Mouse (Mus musculus) CH12.LX (cell line): ENCODE data around the gene Arhgef17.

Source experiments
- CTCF ChIP-seq, 2 experiments: IDR thresholded peaks in 1 of 2; conservative IDR thresholded peaks in 1 of 2; 2 replicates each; pipeline ENCODE4 v1.5.1; 2011 to 2012; ENCODE audit warnings: low read depth in 2 of 2, low read length in 2 of 2, improper control_type of control experiment in 1 of 2, inconsistent platforms in 1 of 2, mild to moderate bottlenecking in 1 of 2, moderate library complexity in 1 of 2
- E2F4 ChIP-seq: IDR thresholded peaks from 2 replicates; pipeline ENCODE4 v1.6.1; 2011; ENCODE audit warnings: low read depth, low read length, improper control_type of control experiment; ENCODE audit not compliant: insufficient replicate concordance
- EP300 ChIP-seq: IDR thresholded peaks from 2 replicates; pipeline ENCODE4 v1.6.1; 2011; ENCODE audit warnings: low read length, improper control_type of control experiment
- MEF2A ChIP-seq: IDR thresholded peaks from 2 replicates; pipeline ENCODE4 v1.6.1; 2014; ENCODE audit warnings: low read depth, mild to moderate bottlenecking, inconsistent platforms, low read length, improper control_type of control experiment, borderline replicate concordance
- MYC ChIP-seq: IDR thresholded peaks from 2 replicates; pipeline ENCODE4 v1.6.1; 2011; ENCODE audit warnings: low read depth, mild to moderate bottlenecking, improper control_type of control experiment, low read length
- POLR2AphosphoS2 ChIP-seq: IDR thresholded peaks from 2 replicates; pipeline ENCODE4 v1.6.1; 2011; ENCODE audit warnings: low read depth, low read length, improper control_type of control experiment
- USF1 ChIP-seq: IDR thresholded peaks from 2 replicates; pipeline ENCODE4 v1.6.1; 2014; ENCODE audit warnings: low read depth, mild to moderate bottlenecking, inconsistent platforms, low read length, improper control_type of control experiment

DNA sequence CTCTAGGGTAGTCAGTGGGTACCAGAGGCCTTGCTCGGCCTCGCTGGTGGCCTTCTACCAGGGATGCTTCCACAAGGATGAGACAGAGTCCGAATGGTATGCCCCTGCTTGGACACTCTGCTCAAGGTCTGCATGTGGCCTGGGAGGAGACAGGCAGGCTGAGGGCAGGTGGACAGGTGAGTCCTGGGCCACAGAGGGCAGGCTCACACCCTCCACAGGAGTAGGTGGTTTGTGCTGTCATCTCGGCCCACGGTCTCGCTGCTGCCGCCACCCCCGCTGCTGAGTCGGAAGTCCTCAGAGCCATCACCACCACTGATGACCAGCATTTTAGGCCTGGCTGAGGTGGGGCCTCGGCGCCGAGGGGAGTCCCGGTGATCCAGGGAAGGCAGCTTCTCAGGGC lies 58.7 kb downstream of the Arhgef17 start:
- TF ChIP-seq CTCF (conservative IDR thresholded peaks at IDR 0.05 in 1 of 2, IDR thresholded peaks at IDR 0.05 in 1 of 2; ENCODE audit: low read depth in 2 of 2, low read length in 2 of 2) (no peak), USF1 (no peak), E2F4 (no peak), POLR2AphosphoS2 (no peak), MEF2A (no peak), EP300 (no peak), MYC (no peak)
